Comparison of ENCODE assay signal across 12 mouse cellular contexts in genomic region chr1:33042424-33042823, GRCm38 (mm10).
DNase-seq lines count a peak whose midpoint lies in the region; ATAC-seq and TF ChIP-seq lines count a peak whose summit lies in the region.
"Had no signal": no experiment of that assay in that cellular context is flagged by ENCODE, and none has a peak within 500 bp of the region (broad histone marks: within the 10 kb centered on the region; RNA-seq: fewer than 3 reads in every experiment).

No protein-coding gene starts in this region.

- no peak overlapping the region for H3K27ac ChIP-seq in forebrain, postnatal 0 days (ENCODE audit: low read depth, low read length)
- H3K27ac ChIP-seq in midbrain, embryonic 15.5 days: no peak overlapping the region
- H3K27ac ChIP-seq: left cerebral cortex, adult 2 months; liver, embryonic 15.5 days had no signal

- H3K9me3 ChIP-seq in forebrain, postnatal 0 days (ENCODE audit: low read length): no peaks in the 10 kb centered on the region
- H3K9me3 ChIP-seq in midbrain, embryonic 15.5 days: no peaks in the 10 kb centered on the region
- H3K9me3 ChIP-seq: liver, embryonic 15.5 days had no signal

- no peaks in the 10 kb centered on the region for H3K27me3 ChIP-seq in forebrain, postnatal 0 days (ENCODE audit: insufficient read depth, low read length)
- no peaks in the 10 kb centered on the region for H3K27me3 ChIP-seq in midbrain, embryonic 15.5 days (replicated peaks)
- H3K27me3 ChIP-seq: liver, embryonic 15.5 days had no signal

- no peak overlapping the region for H3K4me3 ChIP-seq in forebrain, postnatal 0 days (ENCODE audit: low read depth, low read length)
- no peak overlapping the region for H3K4me3 ChIP-seq in midbrain, embryonic 15.5 days
- H3K4me3 ChIP-seq: erythroblast, embryonic 14.5 days; left cerebral cortex, adult 2 months; liver, embryonic 15.5 days had no signal

- ATAC-seq in forebrain, postnatal 0 days: peak; percentile 66
- peak; percentile 63; the same call in 1 of the 2 replicates for ATAC-seq in midbrain, embryonic 15.5 days (replicated peaks)

- H3K4me2 ChIP-seq in forebrain, postnatal 0 days (ENCODE audit: low read depth): no peak overlapping the region
- H3K4me2 ChIP-seq in midbrain, embryonic 15.5 days: no peak overlapping the region
- H3K4me2 ChIP-seq: liver, embryonic 15.5 days had no signal

- DNase-seq in layer of hippocampus, adult 9-11 months: peak; percentile 25
- DNase-seq in layer of hippocampus, adult 9-10 months (ENCODE audit: low spot score): no peak
- DNase-seq in embryo, embryonic 11 days: peak; percentile 6
- no peak for DNase-seq in forebrain, postnatal 0 days
- DNase-seq in adrenal gland, postnatal 14 days: no peak
- no peak for DNase-seq in ovary, postnatal 14 days (ENCODE audit: low spot score)
- DNase-seq: cerebellum, postnatal 25 days; heart, postnatal 36 days had no signal

- no peaks in the 10 kb centered on the region for H3K4me1 ChIP-seq in forebrain, postnatal 0 days (ENCODE audit: insufficient read depth)
- H3K4me1 ChIP-seq in midbrain, embryonic 15.5 days: no peaks in the 10 kb centered on the region
- H3K4me1 ChIP-seq: liver, embryonic 15.5 days had no signal

- H3K9ac ChIP-seq in forebrain, postnatal 0 days: no peak overlapping the region
- H3K9ac ChIP-seq in midbrain, embryonic 15.5 days: no peak overlapping the region
- H3K9ac ChIP-seq: liver, embryonic 15.5 days had no signal

- H3K36me3 ChIP-seq in forebrain, postnatal 0 days (ENCODE audit: insufficient read depth): no peaks in the 10 kb centered on the region
- no peaks in the 10 kb centered on the region for H3K36me3 ChIP-seq in midbrain, embryonic 15.5 days (replicated peaks)
- H3K36me3 ChIP-seq: liver, embryonic 15.5 days had no signal

- WGBS in forebrain, postnatal 0 days: 9% methylated on average over 2 of the region's 2 CpGs
- 19% methylated on average over 2 of the region's 2 CpGs for WGBS in midbrain, embryonic 15.5 days

- no peak for TF ChIP-seq CTCF in forebrain, postnatal 0 days (IDR thresholded peaks at IDR 0.05; ENCODE audit: low read depth)

Comparison
In these comparisons a context has a peak if more than half of its experiments do, and no peak if none do; other contexts are left out.
1. DNase-seq: peak in layer of hippocampus, adult 9-11 months (single experiment) and embryo, embryonic 11 days (single experiment); none in layer of hippocampus, adult 9-10 months (single experiment), forebrain, postnatal 0 days (single experiment), adrenal gland, postnatal 14 days (single experiment) and ovary, postnatal 14 days (single experiment).